Mouse (Mus musculus): ENCODE measurements around the gene Ifitm10. TPM values are rescaled to one million over a fixed set of nuclear protein-coding genes. Genes with fewer than 3 reads are reported as not detected.

Gene Ifitm10
- polyA plus RNA-seq (2012; rRNA removed), result 6.9 and 7.4 TPM in 2 replicates

GRCm38 (mm10) chr7:142373641-142374412, at the start of gene Ifitm10:
TSS of gene Ifitm10 (minus strand) at chr7:142373753.

GRCm38 (mm10) chr7:142387419-142388148, 14.0 kb upstream of the Ifitm10 start, which contains the start of gene Ctsd:
TSS of gene Ctsd (minus strand) at chr7:142388038.

GRCm38 (mm10) chr7:142382567-142382966, 9.0 kb upstream of the Ifitm10 start, which contains the start of gene Gm49369:
TSS of gene Gm49369 (minus strand) at chr7:142382667.

GRCm38 (mm10) chr7:142303249-142303648, 70.3 kb downstream of the Ifitm10 start, which contains the start of gene Krtap5-4:
TSS of gene Krtap5-4 (plus strand) at chr7:142303549.

GRCm38 (mm10) chr7:142297018-142297417, 76.5 kb downstream of the Ifitm10 start, which contains the start of gene Krtap5-1:
TSS of gene Krtap5-1 (minus strand) at chr7:142297118.

Other genes starting within 250 kb of the Ifitm10 start
- gene Gm39115, start 237.7 kb downstream of the Ifitm10 start, polyA plus RNA-seq (2012; rRNA removed), result not detected in 2 replicates
- not detected in 2 replicates for gene Gm45337, start 229.1 kb downstream of the Ifitm10 start, polyA plus RNA-seq (2012; rRNA removed)
- gene Gm29735, start 216.6 kb downstream of the Ifitm10 start, polyA plus RNA-seq (2012; rRNA removed), result not detected in 2 replicates
- not detected in 2 replicates for gene Gm4553, start 208.0 kb downstream of the Ifitm10 start, polyA plus RNA-seq (2012; rRNA removed)
- gene Krtap5-2, start 197.7 kb downstream of the Ifitm10 start, polyA plus RNA-seq (2012; rRNA removed), result not detected in 2 replicates
- gene Gm10153, start 183.4 kb downstream of the Ifitm10 start, polyA plus RNA-seq (2012; rRNA removed), result not detected in 2 replicates
- gene Krtap5-3, start 172.4 kb downstream of the Ifitm10 start, polyA plus RNA-seq (2012; rRNA removed), result not detected in 2 replicates
- 0.13 TPM in 1 of 2 replicates, not detected in the other for gene Gm7579, start 161.9 kb downstream of the Ifitm10 start, polyA plus RNA-seq (2012; rRNA removed)
- gene Krtap5-5, start 143.8 kb downstream of the Ifitm10 start, polyA plus RNA-seq (2012; rRNA removed), result not detected in 2 replicates
- not detected in 2 replicates for gene Gm40460, start 132.7 kb downstream of the Ifitm10 start, polyA plus RNA-seq (2012; rRNA removed)
- not detected in 2 replicates for gene Gm2431, start 115.4 kb downstream of the Ifitm10 start, polyA plus RNA-seq (2012; rRNA removed)
- not detected in 2 replicates for gene Gm4559, start 99.4 kb downstream of the Ifitm10 start, polyA plus RNA-seq (2012; rRNA removed)
- not detected in 2 replicates for gene Krtap5-1, start 76.6 kb downstream of the Ifitm10 start, polyA plus RNA-seq (2012; rRNA removed)
- not detected in 2 replicates for gene Krtap5-4, start 70.2 kb downstream of the Ifitm10 start, polyA plus RNA-seq (2012; rRNA removed)
- 0.28 and 0.48 TPM in 2 replicates for gene Gm49369, start 8.9 kb upstream of the Ifitm10 start, polyA plus RNA-seq (2012; rRNA removed)
- 186 and 196 TPM in 2 replicates for gene Ctsd, start 14.3 kb upstream of the Ifitm10 start, polyA plus RNA-seq (2012; rRNA removed)
- 0.11 and 3.3 TPM in 2 replicates for gene Syt8, start 61.1 kb upstream of the Ifitm10 start, polyA plus RNA-seq (2012; rRNA removed)
- gene Tnni2, start 68.1 kb upstream of the Ifitm10 start, polyA plus RNA-seq (2012; rRNA removed), result 1.3 and 75.5 TPM in 2 replicates
- gene Lsp1, start 87.1 kb upstream of the Ifitm10 start, polyA plus RNA-seq (2012; rRNA removed), result 7.4 and 8.8 TPM in 2 replicates
- gene Tnnt3, start 125.1 kb upstream of the Ifitm10 start, polyA plus RNA-seq (2012; rRNA removed), result 1.2 and 47.8 TPM in 2 replicates
- gene Mrpl23, start 158.9 kb upstream of the Ifitm10 start, polyA plus RNA-seq (2012; rRNA removed), result 107 and 117 TPM in 2 replicates

Measured in central nervous system, embryonic 18 days (tissue).